Mouse (Mus musculus) hindbrain, embryonic 15.5 days (tissue): ENCODE measurements around the gene Ube2e3. TPM values are rescaled to one million over a fixed set of nuclear protein-coding genes. Genes with fewer than 3 reads are reported as not detected.

Source experiments
- ATAC-seq: fragments of 200-750 bp; cut with Nextera tagmentation; 2 replicates; pipeline ENCODE4 v1.8.0; 2017; ENCODE audit warnings: low read depth, moderate number of reproducible peaks, moderate TSS enrichment; ENCODE audit not compliant: low FRiP score
- H3K27ac ChIP-seq: fragments of 300-500 bp; sonication (generic); replicated peaks from 2 replicates; pipeline ENCODE4 v1.5.1; 2015; ENCODE audit warnings: mild to moderate bottlenecking, inconsistent platforms
- H3K27me3 ChIP-seq: fragments of 300-500 bp; sonication (generic); 2 replicates; pipeline ENCODE4 v1.6.1; 2015; ENCODE audit warnings: control low read depth, inconsistent platforms
- H3K36me3 ChIP-seq: fragments of 300-500 bp; sonication (generic); 2 replicates; pipeline ENCODE4 v1.6.1; 2015; ENCODE audit warnings: control low read depth, inconsistent platforms
- H3K4me1 ChIP-seq: fragments of 300-500 bp; sonication (generic); replicated peaks from 2 replicates; pipeline ENCODE4 v1.6.1; 2015; ENCODE audit warnings: control low read depth, inconsistent platforms
- H3K4me2 ChIP-seq: fragments of 300-500 bp; sonication (generic); 2 replicates; pipeline ENCODE4 v1.6.1; 2015; ENCODE audit warnings: moderate library complexity, mild to moderate bottlenecking, inconsistent platforms
- H3K4me3 ChIP-seq: fragments of 300-500 bp; sonication (generic); 2 replicates; pipeline ENCODE4 v1.5.1; 2015; ENCODE audit warnings: mild to moderate bottlenecking, inconsistent platforms
- H3K9ac ChIP-seq: fragments of 300-500 bp; sonication (generic); 2 replicates; pipeline ENCODE4 v1.6.1; 2015; ENCODE audit warnings: inconsistent platforms
- H3K9me3 ChIP-seq: fragments of 300-500 bp; sonication (generic); 2 replicates; pipeline ENCODE4 v1.6.1; 2016; ENCODE audit warnings: control low read depth, inconsistent platforms
- WGBS: fragments of 180-500 bp; shearing (Covaris S2); methylation state at CpG from one replicate; pipeline ENCODE4 v1.1.7; 2015; 5-methylcytosine and 5-hydroxymethylcytosine counted together
- polyA plus RNA-seq: library from polyadenylated mRNA; unstranded; fragments of >200 nt; fragmentation: Nextera tagmentation; extraction: Ambion mirVana; gene quantifications from 2 replicates; pipeline ENCODE4 v1.2.1, GENCODE M21; 2015

Ube2e3 gene
- polyA plus RNA-seq, 1 experiment from 2014 or later = 278 TPM

GRCm38 (mm10) chr2:78864866-78865265, 3.1 kb upstream of the Ube2e3 start:
- ATAC-seq = no peak
- Histone ChIP-seq H3K9ac (no peak overlapping the region), H3K9me3 (no peaks in the 10 kb centered on the region), H3K27me3 (no peaks in the 10 kb centered on the region), H3K4me2 (no peak overlapping the region), H3K4me3 (no peak overlapping the region), H3K27ac (no peak overlapping the region), H3K4me1 (0 out of 2 replicates have a peak, but pooled peaks cover 4% of the 10 kb centered on the region), H3K36me3 (no peaks in the 10 kb centered on the region)
- WGBS = 76% methylated on average over 5 of the region's 5 CpGs

GRCm38 (mm10) chr2:78868511-78868854, 559 bp downstream of the Ube2e3 start:
- peak overlapping the region; percentile 98 for H3K27ac ChIP-seq
- under 1% methylated on average over 40 of the region's 44 CpGs for WGBS
- H3K36me3 ChIP-seq = no peaks in the 10 kb centered on the region
- H3K9me3 ChIP-seq = no peaks in the 10 kb centered on the region
- peak overlapping the region; percentile 66 for H3K4me3 ChIP-seq
- ATAC-seq = peak; percentile 76
- no peaks in the 10 kb centered on the region for H3K27me3 ChIP-seq
- peak overlapping the region; percentile 90 for H3K4me2 ChIP-seq
- peak overlapping the region; percentile 96 for H3K9ac ChIP-seq
- peaks cover 30% of the 10 kb centered on the region for H3K4me1 ChIP-seq

- under 1% methylated on average over 78 of the region's 114 CpGs for WGBS
- Histone ChIP-seq H3K36me3 (no peaks in the 10 kb centered on the region), H3K4me2 (peak overlapping the region; percentile 79), H3K27ac (peak overlapping the region; percentile 98), H3K4me1 (peaks cover 34% of the 10 kb centered on the region), H3K4me3 (peak overlapping the region; percentile 66), H3K9me3 (no peaks in the 10 kb centered on the region), H3K9ac (peak overlapping the region; percentile 96), H3K27me3 (no peaks in the 10 kb centered on the region)
- ATAC-seq = peak; percentile 96
Measured at GRCm38 (mm10) chr2:78868951-78869720, 1.2 kb downstream of the Ube2e3 start.

GRCm38 (mm10) chr2:78869721-78870442, 2.0 kb downstream of the Ube2e3 start:
- Histone ChIP-seq H3K4me2 (peak overlapping the region; percentile 79), H3K27me3 (no peaks in the 10 kb centered on the region), H3K36me3 (no peaks in the 10 kb centered on the region), H3K27ac (peak overlapping the region; percentile 98), H3K4me1 (peaks cover 38% of the 10 kb centered on the region), H3K4me3 (peak overlapping the region; percentile 66), H3K9ac (peak overlapping the region; percentile 96), H3K9me3 (no peaks in the 10 kb centered on the region)
- WGBS = under 1% methylated on average over 35 of the region's 35 CpGs
- no peak for ATAC-seq

- peak overlapping the region; percentile 96 for H3K9ac ChIP-seq
- 4% methylated on average over 10 of the region's 10 CpGs for WGBS
- no peaks in the 10 kb centered on the region for H3K36me3 ChIP-seq
- ATAC-seq = no peak
- H3K4me3 ChIP-seq = peak overlapping the region; percentile 66
- no peaks in the 10 kb centered on the region for H3K27me3 ChIP-seq
- H3K9me3 ChIP-seq = no peaks in the 10 kb centered on the region
- H3K4me2 ChIP-seq = peak overlapping the region; percentile 79
- peaks cover 43% of the 10 kb centered on the region for H3K4me1 ChIP-seq
- H3K27ac ChIP-seq = peak overlapping the region; percentile 98
Measured at GRCm38 (mm10) chr2:78870443-78871025, 2.6 kb downstream of the Ube2e3 start.

- H3K36me3 ChIP-seq = no peaks in the 10 kb centered on the region
- no peaks in the 10 kb centered on the region for H3K27me3 ChIP-seq
- no peak for ATAC-seq
- peak overlapping the region; percentile 84 for H3K27ac ChIP-seq
- 10% methylated on average over 8 of the region's 8 CpGs for WGBS
- no peaks in the 10 kb centered on the region for H3K9me3 ChIP-seq
- H3K9ac ChIP-seq = peak overlapping the region; percentile 96
- peaks cover 50% of the 10 kb centered on the region for H3K4me1 ChIP-seq
- peak overlapping the region; percentile 79 for H3K4me2 ChIP-seq
- H3K4me3 ChIP-seq = peak overlapping the region; percentile 66
Measured at GRCm38 (mm10) chr2:78871971-78872860, 4.3 kb downstream of the Ube2e3 start.

- no peaks in the 10 kb centered on the region for H3K27me3 ChIP-seq
- peak overlapping the region; percentile 31 for H3K4me3 ChIP-seq
- WGBS = 23% methylated on average over 2 of the region's 2 CpGs
- no peaks in the 10 kb centered on the region for H3K9me3 ChIP-seq
- no peaks in the 10 kb centered on the region for H3K36me3 ChIP-seq
- H3K4me2 ChIP-seq = peak overlapping the region; percentile 55
- peaks cover 54% of the 10 kb centered on the region for H3K4me1 ChIP-seq
- 0 out of 2 replicates have a peak overlapping the region, but pooled peaks have one; percentile 4 for H3K9ac ChIP-seq
- H3K27ac ChIP-seq = no peak overlapping the region
- ATAC-seq = no peak
Measured at GRCm38 (mm10) chr2:78873946-78874345, 6.0 kb downstream of the Ube2e3 start.

GRCm38 (mm10) chr2:78876002-78876401, 8.1 kb downstream of the Ube2e3 start:
- Histone ChIP-seq H3K4me1 (peaks cover 53% of the 10 kb centered on the region), H3K4me2 (no peak overlapping the region), H3K9me3 (no peaks in the 10 kb centered on the region), H3K9ac (no peak overlapping the region), H3K36me3 (no peaks in the 10 kb centered on the region), H3K27me3 (no peaks in the 10 kb centered on the region), H3K4me3 (no peak overlapping the region), H3K27ac (no peak overlapping the region)
- no peak for ATAC-seq

GRCm38 (mm10) chr2:78882068-78882467, 14.1 kb downstream of the Ube2e3 start:
- Histone ChIP-seq H3K36me3 (no peaks in the 10 kb centered on the region), H3K9me3 (no peaks in the 10 kb centered on the region), H3K4me3 (no peak overlapping the region), H3K4me2 (no peak overlapping the region), H3K4me1 (peaks cover 14% of the 10 kb centered on the region), H3K9ac (no peak overlapping the region), H3K27ac (no peak overlapping the region), H3K27me3 (no peaks in the 10 kb centered on the region)
- 72% methylated on average over 1 of the region's 1 CpGs for WGBS
- no peak for ATAC-seq

GRCm38 (mm10) chr2:78882743-78883433, 15.0 kb downstream of the Ube2e3 start:
- no peak for ATAC-seq
- no peaks in the 10 kb centered on the region for H3K9me3 ChIP-seq
- H3K4me1 ChIP-seq = peaks cover 14% of the 10 kb centered on the region
- WGBS = 91% methylated on average over 3 of the region's 3 CpGs
- H3K4me2 ChIP-seq = no peak overlapping the region
- no peaks in the 10 kb centered on the region for H3K27me3 ChIP-seq
- H3K27ac ChIP-seq = no peak overlapping the region
- H3K36me3 ChIP-seq = no peaks in the 10 kb centered on the region
- H3K4me3 ChIP-seq = no peak overlapping the region
- H3K9ac ChIP-seq = no peak overlapping the region

GRCm38 (mm10) chr2:78886446-78886845, 18.5 kb downstream of the Ube2e3 start:
- H3K27me3 ChIP-seq = no peaks in the 10 kb centered on the region
- H3K27ac ChIP-seq = no peak overlapping the region
- no peaks in the 10 kb centered on the region for H3K9me3 ChIP-seq
- WGBS = 61% methylated on average over 2 of the region's 2 CpGs
- peaks cover 5% of the 10 kb centered on the region for H3K4me1 ChIP-seq
- H3K4me2 ChIP-seq = no peak overlapping the region
- no peaks in the 10 kb centered on the region for H3K36me3 ChIP-seq
- no peak for ATAC-seq
- H3K4me3 ChIP-seq = no peak overlapping the region
- H3K9ac ChIP-seq = no peak overlapping the region
